Mouse (Mus musculus) ES-E14 (cell line): Measurements from ENCODE around the gene BC049715. TPM values are rescaled to one million over a fixed set of nuclear protein-coding genes. Genes with fewer than 3 reads are reported as not detected.

ENCODE experiments used
- DNase-seq: peaks from one replicate; pipeline ENCODE4 v3.0.0-alpha.2; 2013; ENCODE audit warnings: low read depth, low spot score
- H3K27ac ChIP-seq: 2 replicates; pipeline ENCODE4 v1.5.1; 2012; ENCODE audit warnings: low read depth, mild to moderate bottlenecking, low read length, moderate library complexity, mixed read lengths; ENCODE audit not compliant: poor library complexity, insufficient read depth, severe bottlenecking
- H3K36me3 ChIP-seq: 2 replicates; pipeline ENCODE4 v1.6.1; 2012; ENCODE audit warnings: mild to moderate bottlenecking, low read length, moderate library complexity, mixed read lengths; ENCODE audit not compliant: control insufficient read depth, poor library complexity, insufficient read depth, severe bottlenecking
- H3K4me1 ChIP-seq, 2 experiments: fragments of 150-350 bp in 1 of 2; sonication (generic) in 1 of 2; 2 replicates each; pipeline ENCODE4 v1.6.1; 2012; ENCODE audit warnings: low read length in 2 of 2, mild to moderate bottlenecking in 1 of 2, mixed read lengths in 1 of 2; ENCODE audit not compliant: control insufficient read depth in 2 of 2, insufficient read depth in 2 of 2, poor library complexity in 1 of 2
- H3K4me3 ChIP-seq, 2 experiments: fragments of 150-350 bp in 1 of 2; sonication (generic) in 1 of 2; 2 replicates each; pipeline ENCODE4 v1.5.1; 2012; ENCODE audit warnings: low read length in 2 of 2, low read depth in 1 of 2, mild to moderate bottlenecking in 1 of 2, mixed read lengths in 1 of 2; ENCODE audit not compliant: insufficient read depth in 1 of 2, poor library complexity in 1 of 2, severe bottlenecking in 1 of 2
- H3K9ac ChIP-seq: 2 replicates; pipeline ENCODE4 v1.6.1; 2012; ENCODE audit warnings: low read depth, mild to moderate bottlenecking, low read length, mixed read lengths; ENCODE audit not compliant: poor library complexity, insufficient read depth, severe bottlenecking
- H3K9me3 ChIP-seq: fragments of 150-350 bp; sonication (generic); 2 replicates; pipeline ENCODE4 v1.6.1; 2012; ENCODE audit warnings: low read depth, mild to moderate bottlenecking, low read length; ENCODE audit not compliant: control insufficient read depth, insufficient read depth
- CHD2 ChIP-seq: IDR thresholded peaks from 2 replicates; pipeline ENCODE4 v1.6.1; 2014; ENCODE audit warnings: mild to moderate bottlenecking, low read depth, low read length, inconsistent platforms
- HCFC1 ChIP-seq: IDR thresholded peaks from 2 replicates; pipeline ENCODE4 v1.6.1; 2012; ENCODE audit warnings: low read length, inconsistent platforms, borderline replicate concordance; ENCODE audit not compliant: insufficient read depth
- MAFK ChIP-seq: IDR thresholded peaks from 2 replicates; pipeline ENCODE4 v1.6.1; 2014; ENCODE audit warnings: mild to moderate bottlenecking, low read depth, low read length, inconsistent platforms; ENCODE audit not compliant: insufficient read depth
- ZC3H11A ChIP-seq: IDR thresholded peaks from 2 replicates; pipeline ENCODE4 v1.6.1; 2012; ENCODE audit warnings: low read depth, mild to moderate bottlenecking, inconsistent platforms, low read length, borderline replicate concordance
- ZNF384 ChIP-seq: IDR thresholded peaks from 2 replicates; pipeline ENCODE4 v1.6.1; 2012; ENCODE audit warnings: low read depth, low read length, inconsistent platforms
- in situ Hi-C, 2 experiments: fragments of 600-800 bp; cut with MboI; formaldehyde crosslinking; loops; one replicate each; pipeline ENCODE4 v1.15.1; 2025; ENCODE audit warnings: low sequenced_read_pairs in 2 of 2, inconsistent platforms in 1 of 2; ENCODE audit not compliant: unreplicated experiment in 2 of 2
- total RNA-seq: library from RNA; depleted of rRNA; stranded (reverse); fragments of 300-350 nt; gene quantifications from 2 replicates; pipeline ENCODE4 v1.2.3, GENCODE M21; 2012

Gene BC049715
- total RNA-seq, 1 experiment: 1.2 TPM

DNA sequence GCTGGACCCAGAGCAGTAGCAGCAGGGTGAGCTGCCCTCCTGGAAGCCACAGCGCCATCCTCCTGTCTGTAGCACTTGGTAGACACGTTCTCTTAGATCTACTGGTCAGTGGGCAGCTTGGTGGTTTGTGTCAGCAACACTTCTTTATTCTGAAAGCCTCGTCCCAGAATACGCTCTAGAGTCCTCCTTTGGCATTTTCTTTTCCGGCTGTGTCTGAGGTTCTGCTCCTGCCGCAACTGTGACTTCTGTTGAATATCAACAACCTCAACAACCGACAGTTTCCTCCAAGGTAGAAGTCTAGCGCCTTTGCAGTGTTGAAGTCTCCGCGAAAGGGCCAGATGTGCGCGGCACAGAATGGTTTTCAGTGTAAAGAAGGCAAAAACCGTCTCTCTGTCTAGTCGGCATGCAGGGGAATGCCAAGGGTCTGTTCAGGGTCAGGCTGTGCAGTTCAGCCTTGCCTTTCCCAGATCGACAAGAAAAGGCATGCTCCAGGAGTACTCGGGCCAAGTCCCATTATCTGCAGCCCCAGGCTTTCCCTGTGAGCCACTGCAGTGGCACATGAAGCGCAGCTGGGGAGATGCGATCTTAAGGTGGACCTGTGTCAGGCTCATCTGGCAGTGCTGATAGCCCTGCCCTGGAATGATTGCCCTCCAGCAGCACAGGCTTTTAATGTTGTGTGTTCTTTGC, 29.9 kb downstream of the BC049715 start, which contains the start of gene Art4:
Gene Art4, minus strand, starts transcription at position 548 of the 687 bp plus-strand sequence.
- Histone ChIP-seq H3K27ac (no peak within 1 kb of the TSS), H3K9ac (no peak within 1 kb of the TSS), H3K9me3 (no peaks in the 10 kb centered on the region), H3K36me3 (no peaks in the 10 kb centered on the region), H3K4me3 (peak within 1 kb of the TSS in 1 of 2 experiments; percentile 15; a peak in 2 of 4 replicates), H3K4me1 (no peaks in the 10 kb centered on the region; a peak in 1 of 4 replicates)
- TF ChIP-seq ZC3H11A: no peak
- TF ChIP-seq CHD2: no peak
- TF ChIP-seq ZNF384: no peak
- no peak for TF ChIP-seq HCFC1
- no peak for TF ChIP-seq MAFK
- DNase-seq: no peak
- in situ Hi-C loops: no loop called here

DNA sequence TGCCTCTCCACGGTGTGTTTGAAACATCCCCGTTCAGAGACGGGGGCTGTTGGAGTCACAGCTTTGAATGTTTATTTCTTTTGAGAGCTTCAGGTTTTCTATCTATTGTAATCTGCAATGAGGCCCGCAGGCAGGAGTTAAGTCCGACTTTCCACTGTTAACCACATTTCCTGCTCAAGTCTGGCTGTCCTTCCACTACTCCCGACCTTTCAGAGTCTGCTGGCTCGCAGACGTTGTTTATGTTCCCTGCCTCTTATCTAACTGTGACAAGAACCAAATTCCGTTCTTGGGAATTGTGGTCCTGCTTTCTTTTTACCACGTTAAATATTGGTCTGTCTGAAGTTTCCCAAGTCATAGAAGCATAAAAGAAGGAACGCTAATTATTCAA, 30.4 kb downstream of the BC049715 start:
- in situ Hi-C loops: no loop called here
- Histone ChIP-seq H3K4me3 (no peak overlapping the region), H3K9me3 (no peaks in the 10 kb centered on the region), H3K4me1 (no peaks in the 10 kb centered on the region), H3K36me3 (no peaks in the 10 kb centered on the region), H3K9ac (no peak overlapping the region), H3K27ac (no peak overlapping the region)
- TF ChIP-seq CHD2 (no peak), HCFC1 (no peak), MAFK (no peak), ZC3H11A (no peak), ZNF384 (no peak)
- no peak for DNase-seq

DNA sequence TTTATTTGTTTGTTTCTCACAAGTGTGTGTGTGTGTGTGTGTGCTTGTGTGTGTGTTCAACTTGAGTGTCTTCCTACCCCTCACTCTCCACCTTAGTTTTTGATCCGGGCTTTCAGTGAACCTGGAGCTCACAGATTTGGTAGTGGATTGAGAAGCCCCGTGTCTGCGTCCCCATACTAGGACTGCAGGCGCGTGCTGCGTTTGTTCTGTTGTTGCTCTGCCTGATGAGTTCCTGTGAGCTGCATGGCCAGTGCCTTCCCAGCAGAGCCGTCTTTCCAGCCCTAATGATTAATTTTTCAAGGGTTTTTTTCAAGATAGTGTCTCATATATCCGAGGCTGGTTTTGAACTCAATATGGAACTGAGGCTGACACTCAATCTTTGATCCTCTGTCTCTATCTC, 31.0 kb downstream of the BC049715 start:
- in situ Hi-C loops: no loop called here
- H3K4me1 ChIP-seq: no peaks in the 10 kb centered on the region
- no peak overlapping the region for H3K9ac ChIP-seq
- H3K4me3 ChIP-seq: no peak overlapping the region
- no peak for TF ChIP-seq MAFK
- TF ChIP-seq CHD2: no peak
- no peak for TF ChIP-seq ZC3H11A
- TF ChIP-seq ZNF384: no peak
- no peak for TF ChIP-seq HCFC1
- H3K36me3 ChIP-seq: no peaks in the 10 kb centered on the region
- H3K27ac ChIP-seq: no peak overlapping the region
- no peak for DNase-seq
- no peaks in the 10 kb centered on the region for H3K9me3 ChIP-seq

DNA sequence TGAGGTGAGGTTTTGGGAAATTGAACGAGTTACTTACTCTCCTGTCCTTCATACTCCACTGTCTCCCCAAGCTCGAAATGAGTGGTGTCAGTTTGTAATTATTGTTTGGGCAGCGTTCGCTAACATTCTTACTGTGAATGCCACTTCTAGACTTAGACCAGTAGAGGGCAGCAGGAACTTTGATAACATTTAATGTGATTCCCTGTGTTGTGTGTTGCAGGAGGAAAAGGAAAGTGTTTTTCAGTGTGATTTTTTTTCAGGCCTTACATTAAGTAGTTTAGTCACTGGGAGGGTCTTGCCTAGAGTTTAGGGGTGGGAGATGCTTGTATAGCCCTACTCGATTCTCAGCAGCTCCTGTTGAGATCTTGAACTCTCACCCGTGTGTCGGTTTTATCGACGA, 33.6 kb downstream of the BC049715 start:
- Histone ChIP-seq H3K4me3 (no peak overlapping the region), H3K36me3 (no peaks in the 10 kb centered on the region), H3K27ac (no peak overlapping the region), H3K9me3 (no peaks in the 10 kb centered on the region), H3K4me1 (no peaks in the 10 kb centered on the region), H3K9ac (no peak overlapping the region)
- no peak for TF ChIP-seq ZC3H11A
- TF ChIP-seq MAFK: no peak
- no peak for TF ChIP-seq HCFC1
- TF ChIP-seq ZNF384: no peak
- TF ChIP-seq CHD2: no peak
- DNase-seq: no peak
- in situ Hi-C loops: no loop called here

DNA sequence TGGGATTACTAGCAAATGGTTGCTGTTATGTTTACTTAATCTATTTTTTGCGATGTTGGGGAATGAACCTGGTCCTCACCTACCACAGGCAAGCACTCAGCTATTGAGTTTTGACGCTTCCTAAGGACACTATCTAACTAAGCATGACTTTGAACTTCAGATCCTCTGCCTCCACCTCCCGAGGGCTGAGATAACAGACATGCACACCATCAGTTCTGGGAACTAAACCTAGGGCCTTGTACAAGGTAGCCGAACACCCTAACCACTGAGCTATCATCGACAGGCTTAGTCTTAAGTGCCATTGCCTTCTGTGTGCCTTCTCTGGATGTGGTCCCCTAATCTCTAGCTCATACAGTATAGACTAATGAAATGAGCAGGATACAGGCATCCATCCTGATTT, 37.9 kb downstream of the BC049715 start:
- Histone ChIP-seq H3K36me3 (no peaks in the 10 kb centered on the region), H3K9me3 (no peaks in the 10 kb centered on the region), H3K4me3 (no peak overlapping the region), H3K9ac (no peak overlapping the region), H3K4me1 (no peaks in the 10 kb centered on the region), H3K27ac (no peak overlapping the region)
- in situ Hi-C loops: no loop called here
- no peak for DNase-seq
- no peak for TF ChIP-seq HCFC1
- TF ChIP-seq MAFK: no peak
- TF ChIP-seq ZNF384: no peak
- no peak for TF ChIP-seq ZC3H11A
- no peak for TF ChIP-seq CHD2
